Mouse (Mus musculus): Measurements from ENCODE around the gene Kif3b.

- TF ChIP-seq CHD2 (IDR thresholded peaks at IDR 0.05; ENCODE audit: low read depth, low read length): no peak
- no peak for TF ChIP-seq ZNF384 (IDR thresholded peaks at IDR 0.05; ENCODE audit: low read depth, low read length)
These were observed 7.3 kb upstream of the Kif3b start for GRCm38 (mm10) chr2:153283919-153284318.

Data from ES-E14 (cell line).